Mouse (Mus musculus) ES-E14 (cell line): ENCODE measurements at regions not wholly inside any gene's neighbourhood (a gene's known extent, or its start where the extent isn't known, plus 50 kb on each side); places are given as distances from the start of the nearest gene placed in this dataset.

ENCODE experiments used
- DNase-seq: peaks from one replicate; pipeline ENCODE4 v3.0.0-alpha.2; 2013; ENCODE audit warnings: low read depth, low spot score
- H3K27ac ChIP-seq: 2 replicates; pipeline ENCODE4 v1.5.1; 2012; ENCODE audit warnings: low read depth, mild to moderate bottlenecking, low read length, moderate library complexity, mixed read lengths; ENCODE audit not compliant: poor library complexity, insufficient read depth, severe bottlenecking
- H3K36me3 ChIP-seq: 2 replicates; pipeline ENCODE4 v1.6.1; 2012; ENCODE audit warnings: mild to moderate bottlenecking, low read length, moderate library complexity, mixed read lengths; ENCODE audit not compliant: control insufficient read depth, poor library complexity, insufficient read depth, severe bottlenecking
- H3K4me1 ChIP-seq, 2 experiments: fragments of 150-350 bp in 1 of 2; sonication (generic) in 1 of 2; 2 replicates each; pipeline ENCODE4 v1.6.1; 2012; ENCODE audit warnings: low read length in 2 of 2, mild to moderate bottlenecking in 1 of 2, mixed read lengths in 1 of 2; ENCODE audit not compliant: control insufficient read depth in 2 of 2, insufficient read depth in 2 of 2, poor library complexity in 1 of 2
- H3K4me3 ChIP-seq, 2 experiments: fragments of 150-350 bp in 1 of 2; sonication (generic) in 1 of 2; 2 replicates each; pipeline ENCODE4 v1.5.1; 2012; ENCODE audit warnings: low read length in 2 of 2, low read depth in 1 of 2, mild to moderate bottlenecking in 1 of 2, mixed read lengths in 1 of 2; ENCODE audit not compliant: insufficient read depth in 1 of 2, poor library complexity in 1 of 2, severe bottlenecking in 1 of 2
- H3K9ac ChIP-seq: 2 replicates; pipeline ENCODE4 v1.6.1; 2012; ENCODE audit warnings: low read depth, mild to moderate bottlenecking, low read length, mixed read lengths; ENCODE audit not compliant: poor library complexity, insufficient read depth, severe bottlenecking
- H3K9me3 ChIP-seq: fragments of 150-350 bp; sonication (generic); 2 replicates; pipeline ENCODE4 v1.6.1; 2012; ENCODE audit warnings: low read depth, mild to moderate bottlenecking, low read length; ENCODE audit not compliant: control insufficient read depth, insufficient read depth
- CHD2 ChIP-seq: IDR thresholded peaks from 2 replicates; pipeline ENCODE4 v1.6.1; 2014; ENCODE audit warnings: mild to moderate bottlenecking, low read depth, low read length, inconsistent platforms
- HCFC1 ChIP-seq: IDR thresholded peaks from 2 replicates; pipeline ENCODE4 v1.6.1; 2012; ENCODE audit warnings: low read length, inconsistent platforms, borderline replicate concordance; ENCODE audit not compliant: insufficient read depth
- MAFK ChIP-seq: IDR thresholded peaks from 2 replicates; pipeline ENCODE4 v1.6.1; 2014; ENCODE audit warnings: mild to moderate bottlenecking, low read depth, low read length, inconsistent platforms; ENCODE audit not compliant: insufficient read depth
- ZC3H11A ChIP-seq: IDR thresholded peaks from 2 replicates; pipeline ENCODE4 v1.6.1; 2012; ENCODE audit warnings: low read depth, mild to moderate bottlenecking, inconsistent platforms, low read length, borderline replicate concordance
- ZNF384 ChIP-seq: IDR thresholded peaks from 2 replicates; pipeline ENCODE4 v1.6.1; 2012; ENCODE audit warnings: low read depth, low read length, inconsistent platforms
- in situ Hi-C, 2 experiments: fragments of 600-800 bp; cut with MboI; formaldehyde crosslinking; loops; one replicate each; pipeline ENCODE4 v1.15.1; 2025; ENCODE audit warnings: low sequenced_read_pairs in 2 of 2, inconsistent platforms in 1 of 2; ENCODE audit not compliant: unreplicated experiment in 2 of 2

GRCm38 (mm10) chr19:30489786-30490185 lies 59.7 kb downstream of the Dkk1 start:
- Histone ChIP-seq H3K4me3 (no peak overlapping the region), H3K4me1 (no peaks in the 10 kb centered on the region), H3K9me3 (no peaks in the 10 kb centered on the region), H3K36me3 (no peaks in the 10 kb centered on the region), H3K27ac (no peak overlapping the region), H3K9ac (no peak overlapping the region)
- in situ Hi-C loops, result no loop called here
- TF ChIP-seq CHD2 (no peak), ZC3H11A (no peak), MAFK (no peak), ZNF384 (no peak)
- DNase-seq, result no peak

GRCm38 (mm10) chr19:30490916-30491315 lies 58.5 kb downstream of the Dkk1 start:
- Histone ChIP-seq H3K9me3 (no peaks in the 10 kb centered on the region), H3K4me1 (no peaks in the 10 kb centered on the region), H3K27ac (no peak overlapping the region), H3K36me3 (no peaks in the 10 kb centered on the region), H3K9ac (no peak overlapping the region), H3K4me3 (no peak overlapping the region)
- in situ Hi-C loops, result no loop called here
- TF ChIP-seq CHD2 (no peak), ZNF384 (no peak), HCFC1 (no peak), ZC3H11A (no peak), MAFK (no peak)
- no peak for DNase-seq
